Mouse (Mus musculus) hindbrain, embryonic 14.5 days (tissue): ENCODE data around the gene Mcm5. TPM values are rescaled to one million over a fixed set of nuclear protein-coding genes. Genes with fewer than 3 reads are reported as not detected.

Experiments used
- ATAC-seq: fragments of 200-750 bp; cut with Nextera tagmentation; 2 replicates; pipeline ENCODE4 v1.8.0; 2017; ENCODE audit warnings: moderate number of reproducible peaks, mild to moderate bottlenecking, moderate TSS enrichment, moderate library complexity; ENCODE audit not compliant: low FRiP score
- DNase-seq: peaks from one replicate; pipeline ENCODE4 v3.0.0-alpha.2; 2015; ENCODE audit warnings: low spot score
- H3K27ac ChIP-seq: fragments of 300-500 bp; sonication (generic); 2 replicates; pipeline ENCODE4 v1.5.1; 2014; ENCODE audit warnings: mild to moderate bottlenecking, moderate library complexity
- H3K27me3 ChIP-seq: fragments of 300-500 bp; sonication (generic); 2 replicates; pipeline ENCODE4 v1.6.1; 2014; ENCODE audit warnings: mild to moderate bottlenecking, low read length, mixed read lengths; ENCODE audit not compliant: control insufficient read depth, insufficient read depth
- H3K36me3 ChIP-seq: fragments of 300-500 bp; sonication (generic); replicated peaks from 2 replicates; pipeline ENCODE4 v1.6.1; 2014; ENCODE audit not compliant: control insufficient read depth, insufficient read depth
- H3K4me1 ChIP-seq: fragments of 300-500 bp; sonication (generic); replicated peaks from 2 replicates; pipeline ENCODE4 v1.6.1; 2014; ENCODE audit warnings: antibody characterized with exemption, low read length, mixed read lengths; ENCODE audit not compliant: control insufficient read depth, insufficient read depth
- H3K4me2 ChIP-seq: fragments of 300-500 bp; sonication (generic); replicated peaks from 2 replicates; pipeline ENCODE4 v1.6.1; 2014; ENCODE audit warnings: mild to moderate bottlenecking, moderate library complexity
- H3K4me3 ChIP-seq: fragments of 300-500 bp; sonication (generic); replicated peaks from 2 replicates; pipeline ENCODE4 v1.5.1; 2014; ENCODE audit warnings: mild to moderate bottlenecking, low read length
- H3K9ac ChIP-seq: fragments of 300-500 bp; sonication (generic); 2 replicates; pipeline ENCODE4 v1.6.1; 2014
- H3K9me3 ChIP-seq: fragments of 300-500 bp; sonication (generic); 2 replicates; pipeline ENCODE4 v1.6.1; 2016; ENCODE audit warnings: low read length; ENCODE audit not compliant: control insufficient read depth
- WGBS: fragments of 180-500 bp; shearing (Covaris S2); extraction: QIAGEN DNeasy Blood & Tissue Kit; methylation state at CpG from one replicate; pipeline ENCODE4 v1.1.7; 2014; 5-methylcytosine and 5-hydroxymethylcytosine counted together
- polyA plus RNA-seq: library from polyadenylated mRNA; unstranded; fragments of >200 nt; fragmentation: Nextera tagmentation; extraction: Ambion mirVana; gene quantifications from 2 replicates; pipeline ENCODE4 v1.2.1, GENCODE M21; 2014

The Mcm5 gene
- polyA plus RNA-seq, 1 experiment from 2014 or later: 27.0 TPM

DNA sequence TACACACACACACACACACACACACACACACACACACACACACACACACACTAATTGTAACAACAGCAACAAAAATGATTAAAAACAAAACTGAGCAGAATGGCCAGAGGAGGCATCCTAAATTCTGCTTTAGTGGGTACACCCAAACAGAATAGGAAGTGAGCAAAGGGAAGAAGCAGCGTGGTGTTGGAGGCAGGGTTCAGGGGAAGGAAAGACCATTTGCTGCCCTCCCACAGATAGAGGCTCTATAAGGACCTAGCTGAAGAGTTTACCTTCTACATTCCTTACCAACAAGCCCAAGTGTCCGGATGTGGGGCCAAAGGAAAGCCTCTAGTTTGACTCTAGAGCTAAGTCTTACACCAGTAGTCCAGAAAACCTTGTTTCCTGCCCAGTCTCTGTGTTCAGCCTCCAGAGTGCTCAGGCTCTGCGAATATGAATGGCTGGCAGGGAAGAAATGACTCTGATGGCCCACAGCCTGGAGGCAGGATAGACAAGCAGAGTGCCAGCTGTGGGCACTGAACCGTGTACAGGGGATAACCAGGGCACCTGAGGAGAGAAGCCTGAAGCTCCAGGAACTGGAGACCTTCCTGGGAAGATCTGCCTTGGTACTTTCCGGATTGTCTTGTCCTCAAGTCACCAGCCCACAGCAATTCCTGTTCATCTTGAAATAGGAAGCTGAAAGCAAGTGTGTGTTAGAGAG, 41.7 kb downstream of the Mcm5 start:
- 78% methylated on average over 5 of the region's 5 CpGs for WGBS
- no peaks in the 10 kb centered on the region for H3K36me3 ChIP-seq

DNA sequence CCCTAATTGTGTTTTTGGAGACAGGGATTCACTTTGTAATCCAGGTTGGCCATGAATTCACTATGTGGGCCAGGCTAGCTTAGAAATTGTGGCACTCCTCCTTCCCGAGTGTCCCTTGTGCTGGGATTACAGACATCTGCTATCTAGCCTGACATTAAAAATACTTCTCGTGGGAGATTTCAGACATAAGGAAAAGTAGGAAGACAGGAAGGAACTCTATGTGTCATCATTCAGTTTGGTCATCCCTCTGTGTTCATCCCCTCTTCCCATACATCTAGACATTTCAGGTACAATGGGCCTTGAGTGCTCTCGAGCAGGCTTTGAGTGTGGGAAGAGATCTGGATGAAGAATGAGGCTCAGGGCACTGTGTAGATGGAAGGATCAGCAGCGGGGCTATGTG, 42.4 kb downstream of the Mcm5 start:
- 78% methylated on average over 4 of the region's 4 CpGs for WGBS

More for the DNA sequence above, 41.7 kb downstream of the Mcm5 start:
- H3K9me3 ChIP-seq: no peaks in the 10 kb centered on the region
- H3K4me2 ChIP-seq: no peak overlapping the region
- no peak overlapping the region for H3K9ac ChIP-seq
- H3K27me3 ChIP-seq: no peaks in the 10 kb centered on the region
- H3K4me3 ChIP-seq: no peak overlapping the region
- DNase-seq (no peak), ATAC-seq (no peak)
- H3K27ac ChIP-seq: no peak overlapping the region
- no peaks in the 10 kb centered on the region for H3K4me1 ChIP-seq

DNA sequence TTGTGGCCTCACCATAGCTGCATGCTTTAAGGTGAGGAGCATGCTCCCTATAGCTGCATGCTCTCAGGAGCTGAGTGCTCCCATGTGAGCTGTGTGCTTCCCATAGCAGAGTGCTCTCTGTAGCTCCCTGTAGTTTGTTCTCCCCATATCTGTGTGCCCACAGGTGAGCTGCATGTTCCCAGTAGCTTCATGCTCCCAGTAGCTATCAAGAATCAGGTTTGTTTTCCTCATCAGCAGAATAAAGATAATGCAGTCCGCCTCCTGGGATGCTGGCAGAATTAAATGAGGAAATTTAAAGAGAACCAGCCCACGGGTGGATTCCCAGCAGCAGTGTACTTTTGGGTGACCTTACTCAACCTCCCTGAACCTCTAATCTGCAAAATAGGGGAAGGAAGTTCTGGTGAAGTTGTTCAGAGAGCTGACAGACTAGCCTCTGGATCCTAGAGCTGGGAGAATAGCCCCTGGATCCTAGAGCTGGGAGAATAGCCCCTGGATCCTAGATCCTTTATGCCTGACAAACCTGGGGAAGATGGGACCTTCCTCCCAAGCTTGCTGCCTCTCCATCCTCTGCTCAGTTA, 43.2 kb downstream of the Mcm5 start:
- Histone ChIP-seq H3K27ac (no peak overlapping the region), H3K9ac (no peak overlapping the region), H3K4me3 (no peak overlapping the region), H3K36me3 (no peaks in the 10 kb centered on the region), H3K27me3 (no peaks in the 10 kb centered on the region), H3K4me2 (no peak overlapping the region), H3K4me1 (no peaks in the 10 kb centered on the region), H3K9me3 (no peaks in the 10 kb centered on the region)
- ATAC-seq (no peak), DNase-seq (no peak)
- WGBS: 78% methylated on average over 2 of the region's 2 CpGs

More for the DNA sequence above, 42.4 kb downstream of the Mcm5 start:
- DNase-seq (no peak), ATAC-seq (no peak)
- H3K4me1 ChIP-seq: no peaks in the 10 kb centered on the region
- no peaks in the 10 kb centered on the region for H3K27me3 ChIP-seq
- no peak overlapping the region for H3K9ac ChIP-seq
- no peaks in the 10 kb centered on the region for H3K9me3 ChIP-seq
- H3K4me2 ChIP-seq: no peak overlapping the region
- H3K36me3 ChIP-seq: no peaks in the 10 kb centered on the region
- no peak overlapping the region for H3K4me3 ChIP-seq
- no peak overlapping the region for H3K27ac ChIP-seq

DNA sequence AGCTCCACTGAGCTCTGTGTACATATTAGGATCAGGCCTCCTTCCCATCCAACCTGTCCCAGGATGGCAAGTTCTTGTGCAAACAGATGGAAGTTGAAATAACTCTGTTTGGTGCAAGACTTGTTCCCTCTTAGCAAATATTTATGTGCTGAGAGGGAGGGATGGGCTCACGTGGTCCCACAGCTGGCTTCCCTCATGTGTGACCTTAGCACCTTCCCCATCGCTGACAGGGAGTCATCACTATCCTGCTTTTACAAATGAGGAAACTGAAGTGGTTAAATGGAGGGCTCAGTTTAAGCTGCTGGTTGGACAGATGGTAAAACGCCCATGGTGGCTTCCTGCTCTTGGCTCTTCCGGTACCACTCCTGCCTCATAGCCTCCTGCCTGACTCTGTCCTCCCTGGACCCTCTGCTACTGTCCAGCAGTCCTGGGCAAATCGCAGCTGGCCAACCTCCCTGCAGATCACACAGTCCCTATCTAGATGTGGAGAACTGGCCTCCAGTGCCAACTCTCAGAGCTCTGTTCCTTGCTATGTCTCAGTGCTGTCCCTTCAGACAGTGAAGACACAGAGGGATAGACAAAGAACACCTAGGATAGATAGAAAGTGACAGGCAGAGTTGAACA, 45.6 kb downstream of the Mcm5 start:
- WGBS: 85% methylated on average over 5 of the region's 5 CpGs
- Histone ChIP-seq H3K4me3 (no peak overlapping the region), H3K9me3 (no peaks in the 10 kb centered on the region), H3K4me1 (no peaks in the 10 kb centered on the region), H3K4me2 (no peak overlapping the region), H3K27ac (no peak overlapping the region), H3K36me3 (no peaks in the 10 kb centered on the region), H3K9ac (no peak overlapping the region), H3K27me3 (no peaks in the 10 kb centered on the region)
- ATAC-seq (no peak), DNase-seq (no peak)

DNA sequence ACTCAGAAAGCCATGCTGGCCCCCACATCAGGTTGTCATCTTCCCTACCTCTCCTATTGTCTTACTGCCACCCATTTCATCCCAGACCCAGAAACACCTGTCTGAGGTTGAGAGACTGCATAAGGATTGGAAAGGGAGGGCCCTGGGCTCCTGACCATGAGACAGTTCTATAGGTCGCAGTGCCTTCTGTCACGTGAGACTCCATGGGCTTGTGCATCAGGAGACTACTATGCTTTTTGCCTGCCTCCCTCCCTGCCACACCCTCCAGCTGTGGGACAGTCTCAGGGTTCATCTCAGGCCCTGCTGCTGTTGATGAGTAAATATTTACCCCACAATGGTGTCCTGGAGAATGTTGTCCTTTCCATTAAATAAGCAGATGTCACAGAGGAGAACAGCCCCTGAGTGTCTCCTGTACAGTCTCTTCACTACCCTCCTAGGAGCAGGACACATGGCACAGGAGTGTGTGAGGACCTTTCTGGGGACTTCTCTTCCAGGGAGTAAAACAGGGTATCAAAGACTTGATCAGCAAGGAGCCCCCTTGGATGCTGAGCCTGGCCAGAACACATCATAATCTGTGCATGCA, 46.5 kb downstream of the Mcm5 start:
- Histone ChIP-seq H3K9ac (no peak overlapping the region), H3K4me2 (no peak overlapping the region), H3K4me3 (no peak overlapping the region), H3K27me3 (no peaks in the 10 kb centered on the region), H3K9me3 (no peaks in the 10 kb centered on the region), H3K27ac (no peak overlapping the region), H3K4me1 (no peaks in the 10 kb centered on the region), H3K36me3 (no peaks in the 10 kb centered on the region)
- ATAC-seq: no peak
- no peak for DNase-seq
- 81% methylated on average over 2 of the region's 2 CpGs for WGBS

DNA sequence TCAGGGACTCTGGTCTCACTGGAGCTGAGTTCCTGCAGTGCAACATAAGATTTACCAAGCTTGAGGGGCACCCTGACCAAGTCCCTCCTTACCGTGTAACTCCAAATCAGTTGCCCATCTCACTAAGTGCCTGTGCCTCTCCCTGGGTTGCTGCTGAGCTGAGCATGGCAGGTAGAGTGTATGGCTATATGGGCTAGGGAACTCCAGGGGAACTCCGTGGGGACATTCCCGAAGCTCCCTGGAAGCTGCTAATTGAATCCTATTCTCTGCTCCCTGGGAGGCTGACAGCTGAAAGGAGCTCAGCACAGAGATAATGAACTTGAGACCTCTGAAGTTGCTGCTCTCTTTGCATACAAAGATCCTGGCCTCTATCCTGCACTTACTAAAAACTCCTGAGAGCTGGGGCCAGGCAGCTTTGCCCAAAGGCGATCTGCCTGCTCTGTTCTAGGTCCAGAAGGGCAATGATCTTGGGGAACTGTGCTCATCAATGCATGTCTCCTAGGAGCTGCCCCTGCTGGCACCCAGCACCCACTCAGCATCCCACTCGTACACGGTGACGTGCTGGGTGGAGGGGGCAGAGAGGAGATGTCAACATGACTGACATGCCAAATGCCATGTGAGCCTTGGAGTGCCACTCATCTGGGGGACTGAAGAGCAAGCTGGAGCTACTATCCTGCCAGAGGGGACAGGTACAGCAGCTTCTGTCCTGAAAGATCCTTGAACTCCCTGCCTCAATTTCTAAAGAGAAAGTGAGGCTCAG, 48.3 kb downstream of the Mcm5 start:
- 36% methylated on average over 7 of the region's 7 CpGs for WGBS
- DNase-seq (no peak), ATAC-seq (no peak)

DNA sequence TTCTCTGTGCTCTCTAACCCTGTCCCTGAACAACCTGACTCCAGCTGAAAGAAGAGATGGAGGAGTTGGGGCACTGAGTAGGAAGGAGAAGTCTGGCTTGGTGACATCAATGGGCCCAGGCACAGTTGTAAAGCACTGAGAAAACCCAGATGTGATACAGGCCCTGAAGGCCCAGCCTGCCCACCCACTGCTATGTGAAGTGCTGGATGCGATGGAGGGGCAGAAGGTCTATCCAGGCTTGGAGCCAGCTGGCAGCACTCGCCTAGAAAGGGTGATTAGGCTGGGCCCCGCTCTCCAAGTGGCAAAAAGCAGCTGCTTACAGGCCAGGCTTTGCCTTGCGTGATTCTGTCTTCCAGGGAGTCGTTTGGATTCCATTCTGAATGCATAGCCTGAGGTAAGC, 60.0 kb downstream of the Mcm5 start:
- H3K4me2 ChIP-seq: no peak overlapping the region
- H3K4me1 ChIP-seq: no peaks in the 10 kb centered on the region
- H3K9me3 ChIP-seq: no peaks in the 10 kb centered on the region
- H3K27me3 ChIP-seq: no peaks in the 10 kb centered on the region
- ATAC-seq: peak; percentile 75; the same call in 1 of the 2 replicates
- WGBS: 69% methylated on average over 5 of the region's 5 CpGs
- H3K9ac ChIP-seq: no peak overlapping the region
- peak; percentile 31 for DNase-seq
- no peak overlapping the region for H3K27ac ChIP-seq
- no peak overlapping the region for H3K4me3 ChIP-seq
- no peaks in the 10 kb centered on the region for H3K36me3 ChIP-seq

More for the DNA sequence above, 48.3 kb downstream of the Mcm5 start:
- no peak overlapping the region for H3K4me3 ChIP-seq
- no peaks in the 10 kb centered on the region for H3K9me3 ChIP-seq
- H3K36me3 ChIP-seq: no peaks in the 10 kb centered on the region
- no peaks in the 10 kb centered on the region for H3K27me3 ChIP-seq
- H3K9ac ChIP-seq: no peak overlapping the region
- H3K4me1 ChIP-seq: no peaks in the 10 kb centered on the region
- H3K4me2 ChIP-seq: no peak overlapping the region
- H3K27ac ChIP-seq: no peak overlapping the region

DNA sequence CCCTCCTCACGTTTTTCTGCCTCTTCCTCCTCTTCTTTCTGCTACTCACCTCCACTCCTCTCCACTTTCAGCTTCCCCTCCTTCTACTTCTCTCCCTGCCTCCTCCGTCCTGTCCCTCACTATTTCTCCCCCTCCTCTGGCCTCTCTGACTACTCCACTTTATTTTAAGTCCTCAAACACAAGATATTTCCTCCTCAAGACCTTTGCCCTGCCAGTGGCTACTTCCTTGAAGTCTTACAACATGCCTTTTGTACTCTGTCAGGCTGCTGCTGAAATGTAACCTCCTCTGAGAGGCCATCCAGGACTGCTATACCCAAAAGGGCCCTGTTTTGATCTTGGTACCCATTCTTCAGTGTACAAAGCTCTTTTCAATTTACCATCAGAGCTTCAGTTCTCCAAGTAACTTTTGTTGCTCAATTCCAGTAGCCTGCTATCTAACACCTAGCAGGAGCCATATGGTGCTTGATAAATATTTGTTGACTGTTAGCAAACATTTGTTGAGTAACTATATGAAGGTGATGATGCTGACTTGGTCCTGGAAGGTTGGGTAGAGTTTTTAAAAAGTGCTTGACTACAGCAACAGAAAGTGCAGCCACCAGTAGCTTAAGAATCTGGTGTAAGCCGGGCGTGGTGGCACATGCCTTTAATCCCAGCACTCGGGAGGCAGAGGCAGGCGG, 62.8 kb downstream of the Mcm5 start:
- H3K4me1 ChIP-seq: no peaks in the 10 kb centered on the region
- DNase-seq (no peak), ATAC-seq (no peak)
- H3K9me3 ChIP-seq: no peaks in the 10 kb centered on the region
- H3K27ac ChIP-seq: no peak overlapping the region
- WGBS: 79% methylated on average over 5 of the region's 6 CpGs
- H3K4me3 ChIP-seq: no peak overlapping the region
- no peak overlapping the region for H3K9ac ChIP-seq
- H3K4me2 ChIP-seq: no peak overlapping the region
- no peaks in the 10 kb centered on the region for H3K36me3 ChIP-seq
- H3K27me3 ChIP-seq: no peaks in the 10 kb centered on the region
